Mouse (Mus musculus): Measurements from ENCODE around the gene Kcnj12. TPM values are rescaled to one million over a fixed set of nuclear protein-coding genes. Genes with fewer than 3 reads are reported as not detected.

Kcnj12 gene
- total and polyA plus RNA-seq, 3 experiments: not detected

DNA sequence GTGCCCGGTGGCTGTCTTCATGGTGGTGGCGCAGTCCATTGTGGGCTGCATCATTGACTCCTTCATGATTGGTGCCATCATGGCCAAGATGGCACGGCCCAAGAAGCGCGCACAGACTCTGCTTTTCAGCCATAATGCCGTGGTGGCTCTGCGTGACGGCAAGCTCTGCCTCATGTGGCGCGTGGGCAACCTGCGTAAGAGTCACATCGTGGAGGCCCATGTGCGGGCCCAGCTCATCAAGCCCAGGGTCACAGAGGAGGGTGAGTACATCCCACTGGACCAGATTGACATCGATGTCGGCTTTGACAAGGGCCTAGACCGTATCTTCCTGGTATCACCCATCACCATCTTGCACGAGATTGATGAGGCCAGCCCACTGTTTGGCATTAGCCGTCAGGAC lies 47.3 kb downstream of the Kcnj12 start:
- H3K4me3 ChIP-seq (ENCODE audit: low read depth, low read length): no peak overlapping the region
- no peak for DNase-seq (ENCODE audit: low spot score)
- no peaks in the 10 kb centered on the region for H3K9me3 ChIP-seq (replicated peaks)
- no peaks in the 10 kb centered on the region for H3K36me3 ChIP-seq (replicated peaks)
- H3K4me1 ChIP-seq (ENCODE audit: insufficient read depth, low read depth, low read length): peaks cover 13% of the 10 kb centered on the region
- ATAC-seq (ENCODE audit: extremely low read depth, insufficient number of reproducible peaks, low FRiP score, poor library complexity, severe bottlenecking): no peak
- H3K27me3 ChIP-seq (ENCODE audit: insufficient read depth, low read length): peaks cover 23% of the 10 kb centered on the region
- TF ChIP-seq GATA2 (IDR thresholded peaks at IDR 0.05; ENCODE audit: borderline replicate concordance, low read depth, low read length): no peak
- TF ChIP-seq POLR2AphosphoS5 (IDR thresholded peaks at IDR 0.05; ENCODE audit: insufficient replicate concordance, low read depth, low read length): no peak
- no peak for TF ChIP-seq TAL1 (conservative IDR thresholded peaks at IDR 0.05; ENCODE audit: low read depth, low read length)
- TF ChIP-seq GATA1 (IDR thresholded peaks at IDR 0.05; ENCODE audit: borderline replicate concordance, low read length): no peak
- TF ChIP-seq CTCF (IDR thresholded peaks at IDR 0.05; ENCODE audit: low read depth, low read length): no peak

DNA sequence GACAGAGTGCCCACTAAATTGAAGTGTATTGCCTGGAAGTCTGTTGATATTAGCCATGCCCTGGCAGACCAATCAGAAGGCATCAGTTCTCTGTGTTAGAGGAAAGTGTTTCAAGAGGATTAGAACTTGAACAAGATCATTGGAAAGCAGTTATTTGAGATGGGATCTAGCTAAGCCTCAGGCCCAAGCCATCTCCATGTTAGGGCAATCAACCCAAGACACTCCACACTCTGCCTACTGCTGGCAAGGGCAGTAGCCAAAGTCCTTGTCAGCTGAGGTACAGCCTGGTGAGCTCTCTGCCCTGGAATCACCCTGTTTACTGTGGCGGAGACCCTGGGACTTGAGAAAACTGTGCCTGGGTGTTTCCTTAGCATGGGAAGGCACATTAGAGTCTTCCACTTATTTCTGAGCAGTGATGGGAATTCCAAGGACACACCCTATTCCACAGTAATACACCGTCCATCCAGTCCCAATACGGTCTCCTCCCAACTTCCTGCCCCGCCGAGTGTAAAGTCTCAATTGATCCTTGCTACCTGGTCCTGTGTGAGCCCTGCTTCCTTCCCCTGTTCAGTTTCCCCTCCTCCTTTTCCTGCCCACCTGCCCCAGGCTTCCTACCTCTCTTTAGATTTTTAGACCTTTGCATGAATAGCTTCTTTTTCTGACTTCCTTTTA lies 52.4 kb downstream of the Kcnj12 start:
- Histone ChIP-seq H3K27me3 (ENCODE audit: insufficient read depth, low read length) (peaks cover 25% of the 10 kb centered on the region), H3K36me3 (replicated peaks) (no peaks in the 10 kb centered on the region), H3K4me1 (ENCODE audit: insufficient read depth, low read depth, low read length) (peaks cover 6% of the 10 kb centered on the region; the same call in 1 of the 2 replicates), H3K9me3 (replicated peaks) (no peaks in the 10 kb centered on the region), H3K4me3 (ENCODE audit: low read depth, low read length) (no peak overlapping the region)
- no peak for TF ChIP-seq CTCF (IDR thresholded peaks at IDR 0.05; ENCODE audit: low read depth, low read length)
- TF ChIP-seq GATA2 (IDR thresholded peaks at IDR 0.05; ENCODE audit: borderline replicate concordance, low read depth, low read length): no peak
- no peak for TF ChIP-seq GATA1 (IDR thresholded peaks at IDR 0.05; ENCODE audit: borderline replicate concordance, low read length)
- TF ChIP-seq TAL1 (conservative IDR thresholded peaks at IDR 0.05; ENCODE audit: low read depth, low read length): no peak
- no peak for TF ChIP-seq POLR2AphosphoS5 (IDR thresholded peaks at IDR 0.05; ENCODE audit: insufficient replicate concordance, low read depth, low read length)
- no peak for DNase-seq (ENCODE audit: low spot score)
- no peak for ATAC-seq (ENCODE audit: extremely low read depth, insufficient number of reproducible peaks, low FRiP score, poor library complexity, severe bottlenecking)

GRCm38 (mm10) chr11:61075361-61076326 lies 53.3 kb downstream of the Kcnj12 start:
- H3K4me3 ChIP-seq (ENCODE audit: low read depth, low read length): no peak overlapping the region

DNA sequence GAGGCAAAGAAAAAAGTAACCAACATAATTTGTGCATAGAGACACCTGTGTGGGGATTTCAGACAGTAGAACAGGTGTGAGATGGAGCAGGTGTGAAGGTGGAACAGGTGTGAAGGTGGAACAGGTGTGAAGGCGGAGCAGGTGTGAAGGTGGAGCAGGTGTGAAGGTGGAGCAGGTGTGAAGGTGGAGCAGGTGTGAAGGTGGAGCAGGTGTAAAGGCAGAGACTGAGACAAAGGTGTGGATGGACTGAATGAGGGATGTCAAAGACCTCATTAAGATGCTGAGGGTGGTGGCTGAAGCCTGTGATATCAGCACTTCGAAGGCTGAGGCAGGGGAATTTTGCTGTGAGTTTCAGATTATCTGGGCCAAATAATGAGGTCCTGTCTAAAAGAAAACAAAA lies 59.3 kb downstream of the Kcnj12 start:
- Histone ChIP-seq H3K36me3 (replicated peaks) (no peaks in the 10 kb centered on the region), H3K9me3 (replicated peaks) (no peaks in the 10 kb centered on the region), H3K27me3 (ENCODE audit: insufficient read depth, low read length) (peaks cover 40% of the 10 kb centered on the region), H3K4me3 (ENCODE audit: low read depth, low read length) (no peak overlapping the region), H3K4me1 (ENCODE audit: insufficient read depth, low read depth, low read length) (no peaks in the 10 kb centered on the region)
- ATAC-seq (ENCODE audit: extremely low read depth, insufficient number of reproducible peaks, low FRiP score, poor library complexity, severe bottlenecking): no peak
- TF ChIP-seq CTCF (IDR thresholded peaks at IDR 0.05; ENCODE audit: low read depth, low read length) (no peak), POLR2AphosphoS5 (IDR thresholded peaks at IDR 0.05; ENCODE audit: insufficient replicate concordance, low read depth, low read length) (no peak), TAL1 (conservative IDR thresholded peaks at IDR 0.05; ENCODE audit: low read depth, low read length) (no peak), GATA1 (IDR thresholded peaks at IDR 0.05; ENCODE audit: borderline replicate concordance, low read length) (no peak), GATA2 (IDR thresholded peaks at IDR 0.05; ENCODE audit: borderline replicate concordance, low read depth, low read length) (no peak)
- no peak for DNase-seq (ENCODE audit: low spot score)

More at GRCm38 (mm10) chr11:61075361-61076326, 53.3 kb downstream of the Kcnj12 start:
- DNase-seq (ENCODE audit: low spot score) (no peak), ATAC-seq (ENCODE audit: extremely low read depth, insufficient number of reproducible peaks, low FRiP score, poor library complexity, severe bottlenecking) (no peak; the same call in 1 of the 2 replicates)
- TF ChIP-seq POLR2AphosphoS5 (IDR thresholded peaks at IDR 0.05; ENCODE audit: insufficient replicate concordance, low read depth, low read length): no peak
- TF ChIP-seq GATA2 (IDR thresholded peaks at IDR 0.05; ENCODE audit: borderline replicate concordance, low read depth, low read length): no peak
- TF ChIP-seq CTCF (IDR thresholded peaks at IDR 0.05; ENCODE audit: low read depth, low read length): no peak
- no peak for TF ChIP-seq GATA1 (IDR thresholded peaks at IDR 0.05; ENCODE audit: borderline replicate concordance, low read length)
- TF ChIP-seq TAL1 (conservative IDR thresholded peaks at IDR 0.05; ENCODE audit: low read depth, low read length): no peak
- H3K36me3 ChIP-seq (replicated peaks): no peaks in the 10 kb centered on the region
- H3K9me3 ChIP-seq (replicated peaks): no peaks in the 10 kb centered on the region
- peaks cover 30% of the 10 kb centered on the region for H3K27me3 ChIP-seq (ENCODE audit: insufficient read depth, low read length)
- peaks cover 6% of the 10 kb centered on the region; the same call in 1 of the 2 replicates for H3K4me1 ChIP-seq (ENCODE audit: insufficient read depth, low read depth, low read length)

GRCm38 (mm10) chr11:61090195-61090594 lies 67.8 kb downstream of the Kcnj12 start:
- no peak for TF ChIP-seq CTCF (IDR thresholded peaks at IDR 0.05; ENCODE audit: low read depth, low read length)
- TF ChIP-seq GATA1 (IDR thresholded peaks at IDR 0.05; ENCODE audit: borderline replicate concordance, low read length): no peak
- no peak for TF ChIP-seq POLR2AphosphoS5 (IDR thresholded peaks at IDR 0.05; ENCODE audit: insufficient replicate concordance, low read depth, low read length)
- no peak for TF ChIP-seq GATA2 (IDR thresholded peaks at IDR 0.05; ENCODE audit: borderline replicate concordance, low read depth, low read length)
- no peak for TF ChIP-seq TAL1 (conservative IDR thresholded peaks at IDR 0.05; ENCODE audit: low read depth, low read length)
- no peaks in the 10 kb centered on the region; the same call in none of the 2 replicates for H3K27me3 ChIP-seq (ENCODE audit: insufficient read depth, low read length)
- ATAC-seq (ENCODE audit: extremely low read depth, insufficient number of reproducible peaks, low FRiP score, poor library complexity, severe bottlenecking): no peak
- DNase-seq (ENCODE audit: low spot score): no peak
- H3K36me3 ChIP-seq (replicated peaks): no peaks in the 10 kb centered on the region
- H3K4me1 ChIP-seq (ENCODE audit: insufficient read depth, low read depth, low read length): no peaks in the 10 kb centered on the region
- no peak overlapping the region for H3K4me3 ChIP-seq (ENCODE audit: low read depth, low read length)
- H3K9me3 ChIP-seq (replicated peaks): no peaks in the 10 kb centered on the region

- Histone ChIP-seq H3K4me1 (ENCODE audit: insufficient read depth, low read depth, low read length) (no peaks in the 10 kb centered on the region), H3K36me3 (replicated peaks) (no peaks in the 10 kb centered on the region), H3K27me3 (ENCODE audit: insufficient read depth, low read length) (no peaks in the 10 kb centered on the region; the same call in none of the 2 replicates), H3K4me3 (ENCODE audit: low read depth, low read length) (no peak overlapping the region), H3K9me3 (replicated peaks) (no peaks in the 10 kb centered on the region)
- TF ChIP-seq GATA2 (IDR thresholded peaks at IDR 0.05; ENCODE audit: borderline replicate concordance, low read depth, low read length) (no peak), TAL1 (conservative IDR thresholded peaks at IDR 0.05; ENCODE audit: low read depth, low read length) (no peak), GATA1 (IDR thresholded peaks at IDR 0.05; ENCODE audit: borderline replicate concordance, low read length) (no peak), CTCF (IDR thresholded peaks at IDR 0.05; ENCODE audit: low read depth, low read length) (no peak), POLR2AphosphoS5 (IDR thresholded peaks at IDR 0.05; ENCODE audit: insufficient replicate concordance, low read depth, low read length) (no peak)
- ATAC-seq (ENCODE audit: extremely low read depth, insufficient number of reproducible peaks, low FRiP score, poor library complexity, severe bottlenecking): no peak
- DNase-seq (ENCODE audit: low spot score): no peak
Measured at GRCm38 (mm10) chr11:61091192-61091591, 68.8 kb downstream of the Kcnj12 start.

All from G1E (cell line).